In the genomic region with DNA sequence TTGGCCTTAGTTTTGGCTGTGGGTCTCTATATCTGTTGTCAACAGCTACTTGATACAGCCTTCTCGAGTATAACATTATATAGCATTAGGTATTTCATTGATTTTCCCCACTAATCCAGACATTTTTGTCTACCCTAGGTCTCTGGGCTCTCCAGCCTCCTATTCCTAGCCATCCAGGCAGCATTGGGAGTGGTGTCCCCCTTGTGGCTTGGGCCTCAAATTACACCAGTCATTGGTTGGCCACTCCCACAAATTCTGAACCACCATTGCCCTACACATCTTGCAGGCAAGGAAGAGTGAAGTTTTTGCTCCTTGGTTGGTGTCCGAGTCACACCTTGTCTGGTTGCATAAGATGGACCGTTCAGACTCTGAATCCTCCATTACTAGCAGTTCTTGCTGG, we compare ENCODE assay signal across 8 mouse cellular contexts.
A peak's percentile ranks its signal among the peaks of the same experiment; 100 is the strongest.
DNase-seq lines count a peak whose midpoint lies in the region; ATAC-seq lines count a peak whose summit lies in the region.

No protein-coding gene starts in this region.

- ATAC-seq in cerebellum, adult (ENCODE audit: insufficient number of reproducible peaks, low FRiP score, low TSS enrichment), result peak; percentile 75

- DNase-seq in cerebellum, adult 9-11 months, result no peak
- DNase-seq in ovary, postnatal 36 days (ENCODE audit: low spot score), result peak; percentile 5
- no peak for DNase-seq in ovary, postnatal 14 days (ENCODE audit: low spot score)
- peak; percentile 19 for DNase-seq in cerebellum, postnatal 36 days
- peak; percentile 56 for DNase-seq in liver
- peak; percentile 32 for DNase-seq in retina, postnatal 7 days (ENCODE audit: low read depth, low spot score)
- no peak for DNase-seq in layer of hippocampus, adult 9-10 months (ENCODE audit: low spot score)

Comparison
In these comparisons a context has a peak if more than half of its experiments do, and no peak if none do; other contexts are left out.
1. DNase-seq: peak in ovary, postnatal 36 days (single experiment), cerebellum, postnatal 36 days (2 of 2), liver (single experiment) and retina, postnatal 7 days (single experiment); none in cerebellum, adult 9-11 months (single experiment), ovary, postnatal 14 days (single experiment) and layer of hippocampus, adult 9-10 months (single experiment).